Comparison of ENCODE assay signal across 8 mouse cellular contexts in genomic region chr4:133632483-133633327, GRCm38 (mm10). TPM values are rescaled to one million over a fixed set of nuclear protein-coding genes. Genes with fewer than 3 reads are reported as not detected.
DNase-seq lines count a peak whose midpoint lies in the region; ATAC-seq and TF ChIP-seq lines count a peak whose summit lies in the region.

No protein-coding gene starts in this region.

- peak; percentile 90 for DNase-seq in heart, adult 11 months
- no peak for DNase-seq in heart, adult 8-10 months (ENCODE audit: low spot score)
- DNase-seq in forebrain, postnatal 0 days: peak; percentile 53
- DNase-seq in kidney, postnatal 10 days: peak; percentile 67
- DNase-seq in layer of hippocampus, adult 18-20 months (ENCODE audit: low spot score in 2 of 2): no peak

- peak overlapping the region; percentile 92 for H3K4me2 ChIP-seq in forebrain, postnatal 0 days (ENCODE audit: low read depth)
- H3K4me2 ChIP-seq in midbrain, embryonic 16.5 days (ENCODE audit: low read length): peak overlapping the region; percentile 86

- H3K79me3 ChIP-seq in C2C12 (ENCODE audit: low read depth): peaks cover 25% of the 10 kb centered on the region

- no peak for TF ChIP-seq POLR2A in bone marrow, adult 2 months (IDR thresholded peaks at IDR 0.05; ENCODE audit: borderline replicate concordance, control insufficient read depth, low read depth, low read length)

- H3ac ChIP-seq in C2C12 (ENCODE audit: control insufficient read depth, insufficient read length, low read depth): peak overlapping the region; percentile 89

- no peak for TF ChIP-seq CTCF in C2C12 (IDR thresholded peaks at IDR 0.05; ENCODE audit: control insufficient read depth, insufficient read depth, insufficient read length)
- TF ChIP-seq CTCF in bone marrow, adult 2 months (IDR thresholded peaks at IDR 0.05; ENCODE audit: control insufficient read depth, insufficient read depth, low read length): no peak
- TF ChIP-seq CTCF in forebrain, postnatal 0 days (IDR thresholded peaks at IDR 0.05; ENCODE audit: low read depth): no peak; the same call in 1 of the 2 replicates

- H3K27me3 ChIP-seq in C2C12 (ENCODE audit: control insufficient read depth, insufficient read depth, insufficient read length): no peaks in the 10 kb centered on the region
- H3K27me3 ChIP-seq in forebrain, postnatal 0 days (ENCODE audit: insufficient read depth, low read length): no peaks in the 10 kb centered on the region
- no peaks in the 10 kb centered on the region for H3K27me3 ChIP-seq in midbrain, embryonic 16.5 days (ENCODE audit: control insufficient read depth, insufficient read depth, low read depth, low read length)

- no peaks in the 10 kb centered on the region for H3K36me3 ChIP-seq in C2C12 (ENCODE audit: control insufficient read depth, insufficient read depth)
- H3K36me3 ChIP-seq in forebrain, postnatal 0 days (ENCODE audit: insufficient read depth): no peaks in the 10 kb centered on the region
- H3K36me3 ChIP-seq in midbrain, embryonic 16.5 days (ENCODE audit: control insufficient read depth, insufficient read depth, low read length): no peaks in the 10 kb centered on the region

- WGBS in bone marrow, adult 2 months: 2% methylated on average over 68 of the region's 69 CpGs
- WGBS in forebrain, postnatal 0 days: 2% methylated on average over 60 of the region's 69 CpGs
- WGBS in midbrain, embryonic 16.5 days: 1% methylated on average over 33 of the region's 69 CpGs

- peak; percentile 77 for ATAC-seq in forebrain, postnatal 0 days
- ATAC-seq in midbrain, embryonic 16.5 days: peak; percentile 71

- peak overlapping the region; percentile 84 for H3K9ac ChIP-seq in forebrain, postnatal 0 days
- peak overlapping the region; percentile 91 for H3K9ac ChIP-seq in midbrain, embryonic 16.5 days (ENCODE audit: low read depth, low read length)

- no peaks in the 10 kb centered on the region for H3K9me3 ChIP-seq in forebrain, postnatal 0 days (ENCODE audit: low read length)
- no peaks in the 10 kb centered on the region for H3K9me3 ChIP-seq in midbrain, embryonic 16.5 days (replicated peaks; ENCODE audit: control insufficient read depth, low read length, poor library complexity, severe bottlenecking)

- peak overlapping the region; percentile 83 for H3K27ac ChIP-seq in bone marrow, adult 2 months (ENCODE audit: control insufficient read depth, insufficient read depth, low read depth, low read length, poor library complexity)
- H3K27ac ChIP-seq in forebrain, postnatal 0 days (ENCODE audit: low read depth, low read length): peak overlapping the region; percentile 87
- peak overlapping the region; percentile 85 for H3K27ac ChIP-seq in midbrain, embryonic 16.5 days (ENCODE audit: low read length)

- peak overlapping the region; percentile 46 for H3K4me3 ChIP-seq in C2C12 (ENCODE audit: insufficient read depth, poor library complexity, severe bottlenecking)
- peak overlapping the region; percentile 78 for H3K4me3 ChIP-seq in bone marrow, adult 2 months (replicated peaks; ENCODE audit: control insufficient read depth, low read depth, low read length)
- H3K4me3 ChIP-seq in forebrain, postnatal 0 days (ENCODE audit: low read depth, low read length): peak overlapping the region; percentile 88
- peak overlapping the region; percentile 91 for H3K4me3 ChIP-seq in midbrain, embryonic 16.5 days (ENCODE audit: low read depth, low read length)

- peaks cover 5% of the 10 kb centered on the region for H3K4me1 ChIP-seq in bone marrow, adult 2 months (ENCODE audit: control insufficient read depth, insufficient read depth, low read length)
- H3K4me1 ChIP-seq in forebrain, postnatal 0 days (ENCODE audit: insufficient read depth): 0 out of 2 replicates have a peak, but pooled peaks cover 6% of the 10 kb centered on the region
- H3K4me1 ChIP-seq in midbrain, embryonic 16.5 days (ENCODE audit: control insufficient read depth, insufficient read depth, low read length): peaks cover 22% of the 10 kb centered on the region

- peaks cover 48% of the 10 kb centered on the region for H3K79me2 ChIP-seq in C2C12 (ENCODE audit: control insufficient read depth, insufficient read depth)

TF ChIP-seq in C2C12, 6 proteins besides CTCF, POLR2A, EP300 and RAD21:
- TF ChIP-seq CEBPB (IDR thresholded peaks at IDR 0.05; ENCODE audit: low read depth): no peak
- TF ChIP-seq MYOD1 (IDR thresholded peaks at IDR 0.05; ENCODE audit: control insufficient read depth, insufficient read length, low read depth): no peak
- TF ChIP-seq FOSL1 (IDR thresholded peaks at IDR 0.05; ENCODE audit: insufficient read depth, low read length, poor library complexity, severe bottlenecking): no peak
- no peak for TF ChIP-seq MYOG (IDR thresholded peaks at IDR 0.05; ENCODE audit: control insufficient read depth, extremely low read depth, insufficient read length)
- no peak for TF ChIP-seq USF1 (IDR thresholded peaks at IDR 0.05; ENCODE audit: low read depth)
- TF ChIP-seq MAX (IDR thresholded peaks at IDR 0.05): no peak

RNA-seq across cellular contexts. Expression of gene Zdhhc18, which starts 17.2 kb away (rescaled TPM):
- total RNA-seq in heart, adult 8-10 months (2022): 10 to 100 TPM; 16.1 to 24.3 (median 22.1) TPM
- polyA plus RNA-seq in C2C12 (2012; fragmentation: generic; extraction: Trizol): 14.3 TPM
- polyA plus RNA-seq in bone marrow, adult 2 months (2011; ENCODE audit: insufficient read depth, insufficient read length, low replicate concordance, missing spikeins): 23.6 and 39.6 TPM in 2 replicates
- 14.8 and 21.2 TPM in 2 replicates for total RNA-seq in forebrain, postnatal 0 days (2014; rRNA removed)
- polyA plus RNA-seq in forebrain, postnatal 0 days (2015; fragmentation: Nextera tagmentation; extraction: Ambion mirVana): 9.3 and 9.6 TPM in 2 replicates
- polyA plus RNA-seq in midbrain, embryonic 16.5 days (2015; fragmentation: Nextera tagmentation; extraction: Ambion mirVana): 3.5 and 4.7 TPM in 2 replicates
- 10 to 100 TPM; 32.3 to 33.8 TPM for total RNA-seq in layer of hippocampus, adult 18-20 months (2021)

RNA-seq across cellular contexts. Expression of gene Sfn, which starts 30.7 kb away (rescaled TPM):
- 1 to 10 TPM in 3 of 4 experiments, under 1 TPM in 1; 0.88 to 1.6 (median 1.1) TPM for total RNA-seq in heart, adult 8-10 months (2022)
- polyA plus RNA-seq in C2C12 (2012; fragmentation: generic; extraction: Trizol): 0.54 TPM
- 10.3 and 19.0 TPM in 2 replicates for polyA plus RNA-seq in bone marrow, adult 2 months (2011; ENCODE audit: insufficient read depth, insufficient read length, low replicate concordance, missing spikeins)
- 3.2 and 3.3 TPM in 2 replicates for total RNA-seq in forebrain, postnatal 0 days (2014; rRNA removed)
- polyA plus RNA-seq in forebrain, postnatal 0 days (2015; fragmentation: Nextera tagmentation; extraction: Ambion mirVana): 0.62 and 0.88 TPM in 2 replicates
- 1.1 and 1.2 TPM in 2 replicates for polyA plus RNA-seq in midbrain, embryonic 16.5 days (2015; fragmentation: Nextera tagmentation; extraction: Ambion mirVana)
- total RNA-seq in layer of hippocampus, adult 18-20 months (2021): 1 to 10 TPM; 2.7 to 3.2 TPM

RNA-seq across cellular contexts. Expression of gene Pigv, which starts 39.7 kb away (rescaled TPM):
- 10 to 100 TPM in 3 of 4 experiments, 1 to 10 TPM in 1; 9.2 to 13.8 (median 13.2) TPM for total RNA-seq in heart, adult 8-10 months (2022)
- polyA plus RNA-seq in C2C12 (2012; fragmentation: generic; extraction: Trizol): 7.3 TPM
- polyA plus RNA-seq in bone marrow, adult 2 months (2011; ENCODE audit: insufficient read depth, insufficient read length, low replicate concordance, missing spikeins): 2.8 and 10.4 TPM in 2 replicates
- total RNA-seq in forebrain, postnatal 0 days (2014; rRNA removed): 9.5 and 12.0 TPM in 2 replicates
- 9.2 and 12.5 TPM in 2 replicates for polyA plus RNA-seq in forebrain, postnatal 0 days (2015; fragmentation: Nextera tagmentation; extraction: Ambion mirVana)
- 14.7 and 18.5 TPM in 2 replicates for polyA plus RNA-seq in midbrain, embryonic 16.5 days (2015; fragmentation: Nextera tagmentation; extraction: Ambion mirVana)
- 10 to 100 TPM in 1 of 2 experiments, 1 to 10 TPM in 1; 9.4 to 12.3 TPM for total RNA-seq in layer of hippocampus, adult 18-20 months (2021)

RNA-seq across cellular contexts. Expression of gene Gpn2, which starts 48.5 kb away (rescaled TPM):
- 1 to 10 TPM; 7.2 to 8.1 (median 8.1) TPM for total RNA-seq in heart, adult 8-10 months (2022)
- 44.1 TPM for polyA plus RNA-seq in C2C12 (2012; fragmentation: generic; extraction: Trizol)
- 10.5 and 15.9 TPM in 2 replicates for polyA plus RNA-seq in bone marrow, adult 2 months (2011; ENCODE audit: insufficient read depth, insufficient read length, low replicate concordance, missing spikeins)
- total RNA-seq in forebrain, postnatal 0 days (2014; rRNA removed): 18.5 and 20.5 TPM in 2 replicates
- polyA plus RNA-seq in forebrain, postnatal 0 days (2015; fragmentation: Nextera tagmentation; extraction: Ambion mirVana): 16.8 and 19.7 TPM in 2 replicates
- polyA plus RNA-seq in midbrain, embryonic 16.5 days (2015; fragmentation: Nextera tagmentation; extraction: Ambion mirVana): 16.1 and 17.0 TPM in 2 replicates
- 10 to 100 TPM; 10.7 to 12.1 TPM for total RNA-seq in layer of hippocampus, adult 18-20 months (2021)

RNA-seq across cellular contexts. Expression of gene Gpatch3, which starts 58.2 kb away (rescaled TPM):
- total RNA-seq in heart, adult 8-10 months (2022): 1 to 10 TPM; 3.0 to 4.6 (median 3.7) TPM
- 6.9 TPM for polyA plus RNA-seq in C2C12 (2012; fragmentation: generic; extraction: Trizol)
- 3.8 and 12.2 TPM in 2 replicates for polyA plus RNA-seq in bone marrow, adult 2 months (2011; ENCODE audit: insufficient read depth, insufficient read length, low replicate concordance, missing spikeins)
- 8.4 and 11.8 TPM in 2 replicates for total RNA-seq in forebrain, postnatal 0 days (2014; rRNA removed)
- 4.2 and 5.4 TPM in 2 replicates for polyA plus RNA-seq in forebrain, postnatal 0 days (2015; fragmentation: Nextera tagmentation; extraction: Ambion mirVana)
- polyA plus RNA-seq in midbrain, embryonic 16.5 days (2015; fragmentation: Nextera tagmentation; extraction: Ambion mirVana): 6.1 and 6.5 TPM in 2 replicates
- total RNA-seq in layer of hippocampus, adult 18-20 months (2021): 10 to 100 TPM in 1 of 2 experiments, 1 to 10 TPM in 1; 9.6 to 10.1 TPM

Comparison
In these comparisons a context has a peak if more than half of its experiments do, and no peak if none do; other contexts are left out.
1. DNase-seq: peak in heart, adult 11 months (single experiment), forebrain, postnatal 0 days (single experiment) and kidney, postnatal 10 days (single experiment); none in heart, adult 8-10 months (single experiment) and layer of hippocampus, adult 18-20 months (0 of 2).
2. Peak in every context shown above with its lines, with median percentiles within 50 percentile points of each other: H3K4me3 ChIP-seq and H3K27ac ChIP-seq.